ENCODE assay signal across 16 mouse cellular contexts in the genomic region with DNA sequence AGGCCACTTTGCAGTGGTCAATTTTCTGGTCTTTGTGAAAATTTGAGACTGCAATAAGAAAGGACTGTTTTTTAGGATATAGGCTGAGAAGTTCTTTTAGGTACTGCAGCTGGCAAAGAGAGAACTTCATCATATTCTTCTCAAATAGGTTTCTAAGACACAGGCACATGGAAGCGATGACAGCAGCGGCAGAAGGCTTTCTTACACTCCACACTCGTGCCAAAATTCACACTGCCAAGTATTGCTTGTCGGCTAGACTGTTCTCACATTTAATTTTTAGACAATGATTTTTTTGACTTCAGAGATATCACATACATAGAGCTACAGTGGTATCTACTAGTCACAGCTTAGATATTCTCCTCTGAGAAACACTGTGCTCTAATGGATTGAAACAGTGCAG.
DNase-seq lines count a peak whose midpoint lies in the region; ATAC-seq lines count a peak whose summit lies in the region.
"Had no signal": no experiment of that assay in that cellular context is flagged by ENCODE, and none has a peak within 500 bp of the region (broad histone marks: within the 10 kb centered on the region; RNA-seq: fewer than 3 reads in every experiment).

No protein-coding gene starts in this region.

- H3K4me2 ChIP-seq in intestine, embryonic 15.5 days (replicated peaks), result no peak overlapping the region
- no peak overlapping the region for H3K4me2 ChIP-seq in hindbrain, embryonic 12.5 days (replicated peaks)
- H3K4me2 ChIP-seq: limb, embryonic 15.5 days; lung, embryonic 15.5 days; stomach, embryonic 15.5 days had no signal

- peak; percentile 42 for DNase-seq in left cerebral cortex, adult 11 months (ENCODE audit: low spot score)
- DNase-seq in left cerebral cortex, postnatal 4 days, result no peak
- peak; percentile 45 to 85 for DNase-seq in frontal cortex, postnatal 36 days (ENCODE audit: low spot score in 2 of 2)
- DNase-seq in left cerebral cortex, postnatal 14 days (ENCODE audit: low spot score in 2 of 2), result peak; percentile 53 to 78
- DNase-seq in telencephalon, adult 2 months (ENCODE audit: low read depth, low spot score), result peak; percentile 87
- DNase-seq in spleen, postnatal 10 days (ENCODE audit: low spot score in 2 of 2), result no peak
- DNase-seq: cerebellum, adult 9-10 months; kidney, adult 9 months had no signal

- no peaks in the 10 kb centered on the region for H3K36me3 ChIP-seq in intestine, embryonic 15.5 days
- H3K36me3 ChIP-seq in hindbrain, embryonic 12.5 days, result no peaks in the 10 kb centered on the region
- H3K36me3 ChIP-seq: limb, embryonic 15.5 days; lung, embryonic 15.5 days; stomach, embryonic 15.5 days had no signal

- no peak overlapping the region for H3K4me3 ChIP-seq in intestine, embryonic 15.5 days (replicated peaks)
- H3K4me3 ChIP-seq in hindbrain, embryonic 12.5 days, result no peak overlapping the region
- H3K4me3 ChIP-seq: limb, embryonic 15.5 days; lung, embryonic 15.5 days; stomach, embryonic 15.5 days had no signal

- H3K4me1 ChIP-seq in intestine, embryonic 15.5 days (replicated peaks), result no peaks in the 10 kb centered on the region
- H3K4me1 ChIP-seq in hindbrain, embryonic 12.5 days, result no peaks in the 10 kb centered on the region
- H3K4me1 ChIP-seq: limb, embryonic 15.5 days; lung, embryonic 15.5 days; stomach, embryonic 15.5 days had no signal

- no peak for ATAC-seq in intestine, embryonic 15.5 days
- ATAC-seq in hindbrain, embryonic 12.5 days (ENCODE audit: low FRiP score), result no peak
- ATAC-seq: activated CD4-positive, CD25-positive, alpha-beta regulatory T cell, adult 4 months; CD4-positive, CD25-positive, alpha-beta regulatory T cell, adult 4 months; hindbrain, embryonic 16.5 days had no signal

- H3K27me3 ChIP-seq in intestine, embryonic 15.5 days (replicated peaks), result no peaks in the 10 kb centered on the region
- H3K27me3 ChIP-seq in hindbrain, embryonic 12.5 days, result no peaks in the 10 kb centered on the region
- H3K27me3 ChIP-seq: limb, embryonic 15.5 days; lung, embryonic 15.5 days; stomach, embryonic 15.5 days had no signal

- WGBS in intestine, embryonic 15.5 days, result 88% methylated on average over 4 of the region's 4 CpGs
- WGBS in hindbrain, embryonic 12.5 days, result 91% methylated on average over 4 of the region's 4 CpGs

- H3K27ac ChIP-seq in intestine, embryonic 15.5 days, result no peak overlapping the region
- no peak overlapping the region for H3K27ac ChIP-seq in hindbrain, embryonic 12.5 days
- H3K27ac ChIP-seq: limb, embryonic 15.5 days; lung, embryonic 15.5 days; stomach, embryonic 15.5 days had no signal

- H3K9me3 ChIP-seq in intestine, embryonic 15.5 days, result no peaks in the 10 kb centered on the region
- no peaks in the 10 kb centered on the region for H3K9me3 ChIP-seq in hindbrain, embryonic 12.5 days (replicated peaks)
- H3K9me3 ChIP-seq: limb, embryonic 15.5 days; lung, embryonic 15.5 days; stomach, embryonic 15.5 days had no signal

- intact Hi-C loops in left cerebral cortex, postnatal 4 days (cut with DNase I), result no loop called here
- intact Hi-C loops in left cerebral cortex, postnatal 14 days (cut with DNase I), result no loop called here

- no peak overlapping the region for H3K9ac ChIP-seq in intestine, embryonic 15.5 days
- no peak overlapping the region for H3K9ac ChIP-seq in hindbrain, embryonic 12.5 days
- H3K9ac ChIP-seq: limb, embryonic 15.5 days; lung, embryonic 15.5 days; stomach, embryonic 15.5 days had no signal

Comparison
In these comparisons a context has a peak if more than half of its experiments do, and no peak if none do; other contexts are left out.
1. DNase-seq: peak in left cerebral cortex, adult 11 months (single experiment), frontal cortex, postnatal 36 days (2 of 2), left cerebral cortex, postnatal 14 days (2 of 2) and telencephalon, adult 2 months (single experiment); none in left cerebral cortex, postnatal 4 days (single experiment) and spleen, postnatal 10 days (0 of 2).